Mouse (Mus musculus) hindbrain, embryonic 15.5 days (tissue): ENCODE data around the gene Csn1s2a. TPM values are rescaled to one million over a fixed set of nuclear protein-coding genes. Genes with fewer than 3 reads are reported as not detected.
"Not testable (repeated sequence)": the region's sequence is repeated elsewhere in the genome, so short reads cannot be mapped to it uniquely, and the experiment has no call there.

Experiments
- ATAC-seq: fragments of 200-750 bp; cut with Nextera tagmentation; 2 replicates; pipeline ENCODE4 v1.8.0; 2017; ENCODE audit warnings: low read depth, moderate number of reproducible peaks, moderate TSS enrichment; ENCODE audit not compliant: low FRiP score
- H3K27ac ChIP-seq: fragments of 300-500 bp; sonication (generic); replicated peaks from 2 replicates; pipeline ENCODE4 v1.5.1; 2015; ENCODE audit warnings: mild to moderate bottlenecking, inconsistent platforms
- H3K27me3 ChIP-seq: fragments of 300-500 bp; sonication (generic); 2 replicates; pipeline ENCODE4 v1.6.1; 2015; ENCODE audit warnings: control low read depth, inconsistent platforms
- H3K36me3 ChIP-seq: fragments of 300-500 bp; sonication (generic); 2 replicates; pipeline ENCODE4 v1.6.1; 2015; ENCODE audit warnings: control low read depth, inconsistent platforms
- H3K4me1 ChIP-seq: fragments of 300-500 bp; sonication (generic); replicated peaks from 2 replicates; pipeline ENCODE4 v1.6.1; 2015; ENCODE audit warnings: control low read depth, inconsistent platforms
- H3K4me2 ChIP-seq: fragments of 300-500 bp; sonication (generic); 2 replicates; pipeline ENCODE4 v1.6.1; 2015; ENCODE audit warnings: moderate library complexity, mild to moderate bottlenecking, inconsistent platforms
- H3K4me3 ChIP-seq: fragments of 300-500 bp; sonication (generic); 2 replicates; pipeline ENCODE4 v1.5.1; 2015; ENCODE audit warnings: mild to moderate bottlenecking, inconsistent platforms
- H3K9ac ChIP-seq: fragments of 300-500 bp; sonication (generic); 2 replicates; pipeline ENCODE4 v1.6.1; 2015; ENCODE audit warnings: inconsistent platforms
- H3K9me3 ChIP-seq: fragments of 300-500 bp; sonication (generic); 2 replicates; pipeline ENCODE4 v1.6.1; 2016; ENCODE audit warnings: control low read depth, inconsistent platforms
- WGBS: fragments of 180-500 bp; shearing (Covaris S2); methylation state at CpG from one replicate; pipeline ENCODE4 v1.1.7; 2015; 5-methylcytosine and 5-hydroxymethylcytosine counted together
- polyA plus RNA-seq: library from polyadenylated mRNA; unstranded; fragments of >200 nt; fragmentation: Nextera tagmentation; extraction: Ambion mirVana; gene quantifications from 2 replicates; pipeline ENCODE4 v1.2.1, GENCODE M21; 2015

Csn1s2a gene
- not detected in 2 replicates for polyA plus RNA-seq

GRCm38 (mm10) chr5:87774267-87774666, at the start of gene Csn1s2a:
Gene Csn1s2a, plus strand, starts transcription at chr5:87774567.
- no peak within 1 kb of the TSS for H3K27ac ChIP-seq
- H3K36me3 ChIP-seq, result no peaks in the 10 kb centered on the region
- H3K4me3 ChIP-seq, result no peak within 1 kb of the TSS
- H3K4me1 ChIP-seq, result no peaks in the 10 kb centered on the region
- no peak within 1 kb of the TSS for H3K4me2 ChIP-seq
- no peak within 1 kb of the TSS for H3K9ac ChIP-seq
- no peaks in the 10 kb centered on the region for H3K27me3 ChIP-seq
- WGBS, result 87% methylated on average over 1 of the region's 1 CpGs
- H3K9me3 ChIP-seq, result no peaks in the 10 kb centered on the region
- ATAC-seq, result no peak

GRCm38 (mm10) chr5:87734821-87735220, 39.5 kb upstream of the Csn1s2a start:
- no peaks in the 10 kb centered on the region for H3K27me3 ChIP-seq

GRCm38 (mm10) chr5:87753471-87753870, 20.9 kb upstream of the Csn1s2a start:
- H3K4me1 ChIP-seq, result no peaks in the 10 kb centered on the region
- no peak overlapping the region for H3K9ac ChIP-seq
- H3K27me3 ChIP-seq, result no peaks in the 10 kb centered on the region
- H3K9me3 ChIP-seq, result no peaks in the 10 kb centered on the region
- H3K36me3 ChIP-seq, result no peaks in the 10 kb centered on the region
- no peak overlapping the region for H3K27ac ChIP-seq
- no peak overlapping the region for H3K4me3 ChIP-seq
- ATAC-seq, result no peak
- no peak overlapping the region for H3K4me2 ChIP-seq
- 81% methylated on average over 1 of the region's 1 CpGs for WGBS

More at GRCm38 (mm10) chr5:87734821-87735220, 39.5 kb upstream of the Csn1s2a start:
- Histone ChIP-seq H3K4me1 (no peaks in the 10 kb centered on the region), H3K9me3 (no peaks in the 10 kb centered on the region), H3K4me3 (no peak overlapping the region), H3K36me3 (no peaks in the 10 kb centered on the region), H3K9ac (no peak overlapping the region), H3K27ac (no peak overlapping the region), H3K4me2 (no peak overlapping the region)
- ATAC-seq, result no peak

- 89% methylated on average over 3 of the region's 3 CpGs for WGBS
These were observed 9.8 kb upstream of the Csn1s2a start for GRCm38 (mm10) chr5:87764546-87764945.

GRCm38 (mm10) chr5:87772151-87772550, 2.2 kb upstream of the Csn1s2a start:
- not testable (repeated sequence) for H3K4me1 ChIP-seq, H3K4me3 ChIP-seq, H3K9me3 ChIP-seq, H3K27me3 ChIP-seq, H3K4me2 ChIP-seq, ATAC-seq, H3K36me3 ChIP-seq, H3K9ac ChIP-seq, H3K27ac ChIP-seq
- WGBS, result 42% methylated on average over 2 of the region's 2 CpGs

More at GRCm38 (mm10) chr5:87764546-87764945, 9.8 kb upstream of the Csn1s2a start:
- Histone ChIP-seq H3K36me3 (no peaks in the 10 kb centered on the region), H3K4me1 (no peaks in the 10 kb centered on the region), H3K9me3 (no peaks in the 10 kb centered on the region), H3K9ac (no peak overlapping the region), H3K4me3 (no peak overlapping the region), H3K4me2 (no peak overlapping the region), H3K27me3 (no peaks in the 10 kb centered on the region), H3K27ac (no peak overlapping the region)
- no peak for ATAC-seq

- Histone ChIP-seq H3K4me1 (no peaks in the 10 kb centered on the region), H3K4me3 (no peak overlapping the region), H3K27ac (no peak overlapping the region), H3K36me3 (no peaks in the 10 kb centered on the region), H3K4me2 (no peak overlapping the region), H3K9ac (no peak overlapping the region), H3K27me3 (no peaks in the 10 kb centered on the region), H3K9me3 (no peaks in the 10 kb centered on the region)
- no peak for ATAC-seq
- 62% methylated on average over 4 of the region's 4 CpGs for WGBS
These were observed 8.4 kb downstream of the Csn1s2a start for GRCm38 (mm10) chr5:87782731-87783130.

GRCm38 (mm10) chr5:87807782-87808181, 33.4 kb downstream of the Csn1s2a start, which contains the start of gene Csn1s2b:
Gene Csn1s2b, plus strand, starts transcription at chr5:87808082.
- Histone ChIP-seq H3K36me3 (no peaks in the 10 kb centered on the region), H3K4me2 (no peak within 1 kb of the TSS), H3K4me1 (no peaks in the 10 kb centered on the region), H3K9ac (no peak within 1 kb of the TSS), H3K27ac (no peak within 1 kb of the TSS), H3K9me3 (no peaks in the 10 kb centered on the region), H3K27me3 (no peaks in the 10 kb centered on the region), H3K4me3 (no peak within 1 kb of the TSS)
- WGBS, result 80% methylated on average over 2 of the region's 2 CpGs
- no peak for ATAC-seq

GRCm38 (mm10) chr5:87809253-87809652, 34.9 kb downstream of the Csn1s2a start:
- Histone ChIP-seq H3K4me2 (no peak overlapping the region), H3K9me3 (no peaks in the 10 kb centered on the region), H3K9ac (no peak overlapping the region), H3K4me3 (no peak overlapping the region), H3K36me3 (no peaks in the 10 kb centered on the region), H3K27ac (no peak overlapping the region), H3K4me1 (no peaks in the 10 kb centered on the region), H3K27me3 (no peaks in the 10 kb centered on the region)
- 63% methylated on average over 2 of the region's 2 CpGs for WGBS
- ATAC-seq, result no peak

- WGBS, result 72% methylated on average over 1 of the region's 1 CpGs
- no peak within 1 kb of the TSS for H3K4me3 ChIP-seq
These were observed 51.0 kb downstream of the Csn1s2a start, which contains the start of gene Prr27 for GRCm38 (mm10) chr5:87825386-87825785. Gene Prr27, plus strand, starts transcription at chr5:87825686.

More at GRCm38 (mm10) chr5:87825386-87825785, 51.0 kb downstream of the Csn1s2a start, which contains the start of gene Prr27:
- no peaks in the 10 kb centered on the region for H3K36me3 ChIP-seq
- H3K4me1 ChIP-seq, result no peaks in the 10 kb centered on the region
- no peak for ATAC-seq
- H3K9ac ChIP-seq, result no peak within 1 kb of the TSS
- H3K27ac ChIP-seq, result no peak within 1 kb of the TSS
- H3K27me3 ChIP-seq, result no peaks in the 10 kb centered on the region
- no peak within 1 kb of the TSS for H3K4me2 ChIP-seq
- H3K9me3 ChIP-seq, result no peaks in the 10 kb centered on the region

Other genes starting within 250 kb of the Csn1s2a start
- not detected in 2 replicates for gene Sult1b1, start 236.4 kb upstream of the Csn1s2a start, polyA plus RNA-seq
- not detected in 2 replicates for gene Sult1d1, start 205.5 kb upstream of the Csn1s2a start, polyA plus RNA-seq
- gene Sult1e1, start 183.0 kb upstream of the Csn1s2a start, polyA plus RNA-seq, result not detected in 2 replicates
- not detected in 2 replicates for gene Csn1s1, start 108.4 kb upstream of the Csn1s2a start, polyA plus RNA-seq
- not detected in 2 replicates for gene Csn2, start 74.9 kb upstream of the Csn1s2a start, polyA plus RNA-seq
- not detected in 2 replicates for gene Csn1s2b, start 33.5 kb downstream of the Csn1s2a start, polyA plus RNA-seq
- gene Prr27, start 51.1 kb downstream of the Csn1s2a start, polyA plus RNA-seq, result not detected in 2 replicates
- not detected in 2 replicates for gene Odam, start 110.5 kb downstream of the Csn1s2a start, polyA plus RNA-seq
- gene Csn3, start 151.0 kb downstream of the Csn1s2a start, polyA plus RNA-seq, result not detected in 2 replicates
- not detected in 2 replicates for gene 2310003L06Rik, start 194.9 kb downstream of the Csn1s2a start, polyA plus RNA-seq
- gene Gm28434, start 194.9 kb downstream of the Csn1s2a start, polyA plus RNA-seq, result not detected in 2 replicates
- not detected in 2 replicates for gene Cabs1, start 204.9 kb downstream of the Csn1s2a start, polyA plus RNA-seq
- not detected in 2 replicates for gene Smr3a, start 228.0 kb downstream of the Csn1s2a start, polyA plus RNA-seq